Mouse (Mus musculus) C2C12 (cell line): ENCODE results near the gene 1600002K03Rik.

ENCODE experiments used
- CTCF ChIP-seq: IDR thresholded peaks from one replicate; pipeline ENCODE4 v1.5.1; 2011; ENCODE audit not compliant: control insufficient read depth, insufficient read depth, insufficient read length
- MAX ChIP-seq: IDR thresholded peaks from one replicate; pipeline ENCODE4 v1.6.1; 2011; ENCODE audit warnings: mild to moderate bottlenecking, control low read depth
- MYOD1 ChIP-seq: IDR thresholded peaks from one replicate; pipeline ENCODE4 v1.6.1; 2011; ENCODE audit warnings: low read depth; ENCODE audit not compliant: control insufficient read depth, insufficient read length

- TF ChIP-seq CTCF (no peak), MYOD1 (no peak), MAX (no peak)
Observed at GRCm38 (mm10) chr10:80188453-80189024, 15.8 kb downstream of the 1600002K03Rik start.
